Mouse (Mus musculus): Measurements from ENCODE around the gene Nos1ap.

The Nos1ap gene

GRCm38 (mm10) chr1:170343906-170344305 lies 245.8 kb downstream of the Nos1ap start:
- no peak for DNase-seq

- DNase-seq, result no peak
Observed at GRCm38 (mm10) chr1:170343081-170343480, 246.6 kb downstream of the Nos1ap start.

- no peak for DNase-seq
Observed at GRCm38 (mm10) chr1:170339943-170340342, 249.7 kb downstream of the Nos1ap start.

- no peak for DNase-seq
Observed at GRCm38 (mm10) chr1:170332775-170333174, 256.9 kb downstream of the Nos1ap start.

GRCm38 (mm10) chr1:170331926-170332325 lies 257.7 kb downstream of the Nos1ap start:
- DNase-seq, result no peak

GRCm38 (mm10) chr1:170325277-170325676 lies 264.4 kb downstream of the Nos1ap start:
- DNase-seq, result no peak

- no peak for DNase-seq
Observed at GRCm38 (mm10) chr1:170324312-170324711, 265.3 kb downstream of the Nos1ap start.

- DNase-seq, result no peak
Observed at GRCm38 (mm10) chr1:170323001-170323400, 266.7 kb downstream of the Nos1ap start.

- no peak for DNase-seq
Observed at GRCm38 (mm10) chr1:170322046-170322445, 267.6 kb downstream of the Nos1ap start.

- no peak for DNase-seq
Observed at GRCm38 (mm10) chr1:170311431-170311830, 278.2 kb downstream of the Nos1ap start.

- no peak for DNase-seq
Observed at GRCm38 (mm10) chr1:170308503-170308902, 281.2 kb downstream of the Nos1ap start, which contains the start of gene Spata46. Gene Spata46, plus strand, starts transcription at chr1:170308803.

- DNase-seq, result no peak
Observed at GRCm38 (mm10) chr1:170306232-170306631, 283.4 kb downstream of the Nos1ap start, which contains the start of gene Gm7694. Gene Gm7694, minus strand, starts transcription at chr1:170306332.

- DNase-seq, result no peak
Observed at GRCm38 (mm10) chr1:170305002-170305401, 284.7 kb downstream of the Nos1ap start.

- no peak for DNase-seq
Observed at GRCm38 (mm10) chr1:170303103-170303502, 286.6 kb downstream of the Nos1ap start.

- no peak for DNase-seq
Observed at GRCm38 (mm10) chr1:170302456-170302855, 287.2 kb downstream of the Nos1ap start.

GRCm38 (mm10) chr1:170301686-170302085 lies 288.0 kb downstream of the Nos1ap start:
- DNase-seq, result no peak

GRCm38 (mm10) chr1:170299496-170299895 lies 290.2 kb downstream of the Nos1ap start:
- no peak for DNase-seq

- DNase-seq, result no peak
Observed at GRCm38 (mm10) chr1:170294786-170295570, 294.7 kb downstream of the Nos1ap start.

- DNase-seq, result no peak
Observed at GRCm38 (mm10) chr1:170293257-170293656, 296.4 kb downstream of the Nos1ap start.

- DNase-seq, result peak; percentile 47 to 67
Observed at GRCm38 (mm10) chr1:170292239-170292951, 297.3 kb downstream of the Nos1ap start.

GRCm38 (mm10) chr1:170282415-170283129 lies 307.1 kb downstream of the Nos1ap start:
- DNase-seq, result no peak

- DNase-seq, result no peak
Observed at GRCm38 (mm10) chr1:170277016-170277415, 312.6 kb downstream of the Nos1ap start, which contains the start of gene Sh2d1b1. Gene Sh2d1b1, plus strand, starts transcription at chr1:170277320.

GRCm38 (mm10) chr1:170273252-170273651 lies 316.4 kb downstream of the Nos1ap start:
- no peak for DNase-seq

All from cerebellum, postnatal 36 days (tissue).